ENCODE assay signal across 19 mouse cellular contexts in the genomic region with DNA sequence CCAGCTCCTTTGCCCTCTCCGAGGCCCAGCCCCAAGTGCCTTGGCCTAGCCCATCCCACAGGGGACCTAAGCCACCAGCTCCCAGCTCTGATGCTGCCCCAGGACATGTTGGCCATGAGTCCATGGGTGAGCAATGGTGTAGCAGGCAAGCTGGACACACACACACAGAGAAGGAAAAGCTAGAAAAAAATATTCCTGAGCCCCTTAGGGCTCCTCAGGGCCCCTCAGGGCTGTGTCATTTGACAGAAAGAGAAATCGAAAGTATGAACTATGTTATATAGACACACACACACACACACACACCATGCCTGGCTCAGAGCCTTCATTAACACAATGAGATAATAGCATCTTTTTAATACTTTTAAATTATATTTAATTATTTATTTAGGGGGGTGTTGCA. TPM values are rescaled to one million over a fixed set of nuclear protein-coding genes. Genes with fewer than 3 reads are reported as not detected.
DNase-seq lines count a peak whose midpoint lies in the region; ATAC-seq lines count a peak whose summit lies in the region.
"Had no signal": no experiment of that assay in that cellular context is flagged by ENCODE, and none has a peak within 500 bp of the region (broad histone marks: within the 10 kb centered on the region; RNA-seq: fewer than 3 reads in every experiment).

No protein-coding gene starts in this region.

- H3K9me3 ChIP-seq in heart, embryonic 16.5 days (replicated peaks; ENCODE audit: control insufficient read depth, low read length) = no peaks in the 10 kb centered on the region
- H3K9me3 ChIP-seq in embryonic facial prominence, embryonic 13.5 days = no peaks in the 10 kb centered on the region
- H3K9me3 ChIP-seq in liver, embryonic 13.5 days (replicated peaks) = no peaks in the 10 kb centered on the region
- H3K9me3 ChIP-seq: hindbrain, embryonic 12.5 days; neural tube, embryonic 15.5 days had no signal

- 0 out of 2 replicates have a peak overlapping the region, but pooled peaks have one; percentile 17 for H3K27ac ChIP-seq in heart, embryonic 16.5 days (ENCODE audit: low read length)
- H3K27ac ChIP-seq in embryonic facial prominence, embryonic 13.5 days = no peak overlapping the region
- H3K27ac ChIP-seq in liver, embryonic 13.5 days = peak overlapping the region; percentile 100
- H3K27ac ChIP-seq: hindbrain, embryonic 12.5 days; neural tube, embryonic 15.5 days had no signal

- intact Hi-C loops in heart, postnatal 36 days (cut with DNase I) = no loop called here
- intact Hi-C loops in heart, postnatal 14 days (cut with DNase I) = no loop called here

- 65% methylated on average over 2 of the region's 2 CpGs for WGBS in heart, embryonic 16.5 days
- WGBS in embryonic facial prominence, embryonic 13.5 days = 49% methylated on average over 2 of the region's 2 CpGs
- 68% methylated on average over 2 of the region's 2 CpGs for WGBS in liver, embryonic 13.5 days (ENCODE audit: insufficient replicate concordance)

- peaks cover 4% of the 10 kb centered on the region; the same call in 1 of the 2 replicates for H3K27me3 ChIP-seq in heart, embryonic 16.5 days (ENCODE audit: control insufficient read depth, insufficient read depth, low read length)
- peaks cover 21% of the 10 kb centered on the region for H3K27me3 ChIP-seq in embryonic facial prominence, embryonic 13.5 days
- H3K27me3 ChIP-seq in liver, embryonic 13.5 days = 0 out of 2 replicates have a peak, but pooled peaks cover 5% of the 10 kb centered on the region

- no peak overlapping the region for H3K4me2 ChIP-seq in heart, embryonic 16.5 days (ENCODE audit: low read depth, low read length)
- H3K4me2 ChIP-seq in embryonic facial prominence, embryonic 13.5 days = no peak overlapping the region
- peak overlapping the region; percentile 98; the same call in 1 of the 2 replicates for H3K4me2 ChIP-seq in liver, embryonic 13.5 days
- H3K4me2 ChIP-seq: hindbrain, embryonic 12.5 days; neural tube, embryonic 15.5 days had no signal

- H3K36me3 ChIP-seq in heart, embryonic 16.5 days (ENCODE audit: control insufficient read depth, insufficient read depth) = no peaks in the 10 kb centered on the region
- H3K36me3 ChIP-seq in embryonic facial prominence, embryonic 13.5 days = no peaks in the 10 kb centered on the region
- peaks cover 96% of the 10 kb centered on the region for H3K36me3 ChIP-seq in liver, embryonic 13.5 days
- H3K36me3 ChIP-seq: hindbrain, embryonic 12.5 days; neural tube, embryonic 15.5 days had no signal

- H3K4me1 ChIP-seq in heart, embryonic 16.5 days (ENCODE audit: control insufficient read depth, insufficient read depth, low read length) = peaks cover 7% of the 10 kb centered on the region
- H3K4me1 ChIP-seq in embryonic facial prominence, embryonic 13.5 days = peaks cover 35% of the 10 kb centered on the region
- peaks cover 99% of the 10 kb centered on the region for H3K4me1 ChIP-seq in liver, embryonic 13.5 days (replicated peaks)

- ATAC-seq in heart, embryonic 16.5 days (replicated peaks; ENCODE audit: extremely low read depth, insufficient read depth, low FRiP score) = no peak
- peak; percentile 28 for ATAC-seq in CD4-positive, CD25-positive, alpha-beta regulatory T cell, adult 4 months
- no peak for ATAC-seq in embryonic facial prominence, embryonic 13.5 days (ENCODE audit: insufficient number of reproducible peaks, insufficient read depth, low FRiP score, low TSS enrichment, low read depth)
- no peak for ATAC-seq in liver, embryonic 13.5 days (ENCODE audit: low read depth)
- ATAC-seq: midbrain, embryonic 16.5 days had no signal

- no peak overlapping the region for H3K9ac ChIP-seq in heart, embryonic 16.5 days (ENCODE audit: low read length)
- peak overlapping the region; percentile 6; the same call in 1 of the 2 replicates for H3K9ac ChIP-seq in embryonic facial prominence, embryonic 13.5 days
- peak overlapping the region; percentile 98 for H3K9ac ChIP-seq in liver, embryonic 13.5 days
- H3K9ac ChIP-seq: hindbrain, embryonic 12.5 days; neural tube, embryonic 15.5 days had no signal

- H3K4me3 ChIP-seq in heart, embryonic 16.5 days (ENCODE audit: low read length) = no peak overlapping the region
- H3K4me3 ChIP-seq in embryonic facial prominence, embryonic 13.5 days = no peak overlapping the region
- no peak overlapping the region for H3K4me3 ChIP-seq in liver, embryonic 13.5 days (replicated peaks)
- H3K4me3 ChIP-seq: hindbrain, embryonic 12.5 days; neural tube, embryonic 15.5 days had no signal

- DNase-seq in heart, postnatal 36 days = no peak
- DNase-seq in liver, embryonic 13.5 days = no peak
- DNase-seq in natural killer cell, adult 2 months (ENCODE audit: low spot score in 2 of 2) = no peak
- no peak for DNase-seq in heart, postnatal 14 days
- no peak for DNase-seq in ovary, postnatal 14 days (ENCODE audit: low spot score)
- DNase-seq: cerebellum, postnatal 25 days; kidney, adult 18-20 months; layer of hippocampus, adult 9-11 months; lung, postnatal 4 days; right cerebral cortex, adult 18-20 months had no signal

RNA-seq across cellular contexts. Expression of a gene that starts 10.3 kb away (rescaled TPM):
- 5.2 and 10.9 TPM in 2 replicates for polyA plus RNA-seq in heart, embryonic 16.5 days (2015; fragmentation: Nextera tagmentation; extraction: Ambion mirVana)
- total RNA-seq in heart, postnatal 36 days (2021) = under 1 TPM; 0.42 to 0.62 TPM
- polyA plus RNA-seq in CD4-positive, CD25-positive, alpha-beta regulatory T cell, adult 4 months (2017; shearing (Covaris generic)) = 100 to 1,000 TPM; 130 to 152 TPM
- polyA plus RNA-seq in embryonic facial prominence, embryonic 13.5 days (2015; fragmentation: Nextera tagmentation; extraction: Ambion mirVana) = 1.9 and 2.1 TPM in 2 replicates
- polyA plus RNA-seq in liver, embryonic 13.5 days (2015; fragmentation: Nextera tagmentation; extraction: Ambion mirVana) = 126 and 128 TPM in 2 replicates
- 1 to 10 TPM; 1.0 to 3.3 TPM for total RNA-seq in heart, postnatal 14 days (2021)

RNA-seq across cellular contexts. Expression of a gene that starts 19.0 kb away (rescaled TPM):
- 18.7 and 20.5 TPM in 2 replicates for polyA plus RNA-seq in heart, embryonic 16.5 days (2015; fragmentation: Nextera tagmentation; extraction: Ambion mirVana)
- total RNA-seq in heart, postnatal 36 days (2021) = 1 to 10 TPM; 7.1 to 9.6 TPM
- 10 to 100 TPM; 27.9 to 29.4 TPM for polyA plus RNA-seq in CD4-positive, CD25-positive, alpha-beta regulatory T cell, adult 4 months (2017; shearing (Covaris generic))
- polyA plus RNA-seq in embryonic facial prominence, embryonic 13.5 days (2015; fragmentation: Nextera tagmentation; extraction: Ambion mirVana) = 21.6 and 27.0 TPM in 2 replicates
- 15.2 and 16.5 TPM in 2 replicates for polyA plus RNA-seq in liver, embryonic 13.5 days (2015; fragmentation: Nextera tagmentation; extraction: Ambion mirVana)
- 10 to 100 TPM in 1 of 2 experiments, 1 to 10 TPM in 1; 9.4 to 10.2 TPM for total RNA-seq in heart, postnatal 14 days (2021)

RNA-seq across cellular contexts. Expression of a gene that starts 31.4 kb away (rescaled TPM):
- polyA plus RNA-seq in heart, embryonic 16.5 days (2015; fragmentation: Nextera tagmentation; extraction: Ambion mirVana) = not detected in 2 replicates
- not detected for total RNA-seq in heart, postnatal 36 days (2021)
- under 1 TPM in 1 of 2 experiments, not detected in 1; 0.19 TPM for polyA plus RNA-seq in CD4-positive, CD25-positive, alpha-beta regulatory T cell, adult 4 months (2017; shearing (Covaris generic))
- 0.45 and 0.91 TPM in 2 replicates for polyA plus RNA-seq in embryonic facial prominence, embryonic 13.5 days (2015; fragmentation: Nextera tagmentation; extraction: Ambion mirVana)
- not detected in 2 replicates for polyA plus RNA-seq in liver, embryonic 13.5 days (2015; fragmentation: Nextera tagmentation; extraction: Ambion mirVana)
- total RNA-seq in heart, postnatal 14 days (2021) = not detected
- total RNA-seq: adrenal gland, adult 18-20 months; liver, adult 2 months had no signal
- polyA plus RNA-seq: frontal cortex, adult 2 months; hindbrain, embryonic 12.5 days; liver, adult 2 months; midbrain, embryonic 16.5 days had no signal

RNA-seq across cellular contexts. Expression of a gene that starts 46.6 kb away (rescaled TPM):
- polyA plus RNA-seq in heart, embryonic 16.5 days (2015; fragmentation: Nextera tagmentation; extraction: Ambion mirVana) = 0.17 and 0.30 TPM in 2 replicates
- not detected for total RNA-seq in heart, postnatal 36 days (2021)
- polyA plus RNA-seq in CD4-positive, CD25-positive, alpha-beta regulatory T cell, adult 4 months (2017; shearing (Covaris generic)) = not detected
- polyA plus RNA-seq in embryonic facial prominence, embryonic 13.5 days (2015; fragmentation: Nextera tagmentation; extraction: Ambion mirVana) = 0.25 TPM in 1 of 2 replicates, not detected in the other
- polyA plus RNA-seq in liver, embryonic 13.5 days (2015; fragmentation: Nextera tagmentation; extraction: Ambion mirVana) = not detected in 2 replicates
- total RNA-seq in heart, postnatal 14 days (2021) = not detected
- total RNA-seq: liver, adult 2 months had no signal
- polyA plus RNA-seq: frontal cortex, adult 2 months; hindbrain, embryonic 12.5 days; liver, adult 2 months had no signal

Comparison
In these comparisons a context has a peak if more than half of its experiments do, and no peak if none do; other contexts are left out.
1. RNA of a gene that starts 10.3 kb away (polyA plus RNA-seq): 130 to 152 TPM in CD4-positive, CD25-positive, alpha-beta regulatory T cell, adult 4 months and 126 to 128 TPM in liver, embryonic 13.5 days; 5.2 to 10.9 TPM in heart, embryonic 16.5 days and 1.9 to 2.1 TPM in embryonic facial prominence, embryonic 13.5 days; every median in the first group is over 10 times any median in the second.